Mouse (Mus musculus): ENCODE measurements at regions not wholly inside any gene's neighbourhood (a gene's known extent, or its start where the extent isn't known, plus 50 kb on each side); places are given as distances from the start of the nearest gene placed in this dataset.

GRCm38 (mm10) chr13:44141181-44141580 is 356.6 kb downstream of the Cd83 start:
- DNase-seq = no peak

GRCm38 (mm10) chr13:44145441-44145840 is 360.9 kb downstream of the Cd83 start:
- DNase-seq = no peak

GRCm38 (mm10) chr13:44147841-44148240 is 363.3 kb downstream of the Cd83 start:
- no peak for DNase-seq

- no peak for DNase-seq
These were observed 364.9 kb downstream of the Cd83 start for GRCm38 (mm10) chr13:44149499-44149898.

GRCm38 (mm10) chr13:44151526-44151925 is 367.0 kb downstream of the Cd83 start:
- no peak for DNase-seq

- DNase-seq = no peak
These were observed 368.4 kb downstream of the Cd83 start for GRCm38 (mm10) chr13:44152806-44153613.

- DNase-seq = no peak
These were observed 369.2 kb downstream of the Cd83 start for GRCm38 (mm10) chr13:44153784-44154183.

- DNase-seq = no peak
These were observed 371.4 kb downstream of the Cd83 start for GRCm38 (mm10) chr13:44155956-44156355.

- no peak for DNase-seq
These were observed 372.0 kb downstream of the Cd83 start for GRCm38 (mm10) chr13:44156546-44156945.

GRCm38 (mm10) chr13:44157236-44157635 is 372.7 kb downstream of the Cd83 start:
- DNase-seq = no peak

GRCm38 (mm10) chr13:44158364-44158763 is 373.8 kb downstream of the Cd83 start:
- DNase-seq = no peak

GRCm38 (mm10) chr13:44159346-44159745 is 374.8 kb downstream of the Cd83 start:
- no peak for DNase-seq

GRCm38 (mm10) chr13:44164746-44165145 is 380.2 kb downstream of the Cd83 start:
- DNase-seq = no peak

GRCm38 (mm10) chr13:44167186-44167585 is 382.6 kb downstream of the Cd83 start:
- DNase-seq = no peak

- DNase-seq = no peak
These were observed 383.6 kb downstream of the Cd83 start for GRCm38 (mm10) chr13:44168186-44168585.

GRCm38 (mm10) chr13:44171639-44172038 is 387.1 kb downstream of the Cd83 start:
- no peak for DNase-seq

- DNase-seq = no peak
These were observed 388.1 kb downstream of the Cd83 start for GRCm38 (mm10) chr13:44172701-44173100.

- DNase-seq = no peak
These were observed 389.7 kb downstream of the Cd83 start for GRCm38 (mm10) chr13:44174236-44174635.

- no peak for DNase-seq
These were observed 390.9 kb downstream of the Cd83 start for GRCm38 (mm10) chr13:44175300-44176036.

GRCm38 (mm10) chr13:44176121-44176520 is 391.5 kb downstream of the Cd83 start:
- no peak for DNase-seq

- no peak for DNase-seq
These were observed 393.4 kb downstream of the Cd83 start for GRCm38 (mm10) chr13:44178006-44178405.

- peak; percentile 22 for DNase-seq
These were observed 395.8 kb downstream of the Cd83 start for GRCm38 (mm10) chr13:44180384-44180783.

- DNase-seq = no peak
These were observed 398.1 kb downstream of the Cd83 start for GRCm38 (mm10) chr13:44182544-44183191.

All from gastrocnemius, postnatal 10 days (tissue).